Mouse (Mus musculus): Measurements from ENCODE around the gene Rps6kb1.

- TF ChIP-seq CTCF (IDR thresholded peaks at IDR 0.05; ENCODE audit: extremely low read depth, insufficient read length, insufficient replicate concordance, low read depth, low read length) (no peak), POLR2A (IDR thresholded peaks at IDR 0.05; ENCODE audit: low read depth, low read length) (no peak)
These were observed 4.7 kb downstream of the Rps6kb1 start for GRCm38 (mm10) chr11:86539716-86540475.

All from small intestine, adult 2 months (tissue).